ENCODE assay signal across 8 mouse cellular contexts in genomic region chr2:9888913-9889650, GRCm38 (mm10). TPM values are rescaled to one million over a fixed set of nuclear protein-coding genes. Genes with fewer than 3 reads are reported as not detected.
DNase-seq lines count a peak whose midpoint lies in the region; ATAC-seq and TF ChIP-seq lines count a peak whose summit lies in the region.

TSS of gene 9230102O04Rik (minus strand) at chr2:9889540.

- H3K4me1 ChIP-seq in forebrain, embryonic 13.5 days, result peaks cover 8% of the 10 kb centered on the region; the same call in 1 of the 2 replicates
- no peaks in the 10 kb centered on the region for H3K4me1 ChIP-seq in kidney, adult 2 months (ENCODE audit: control insufficient read depth, insufficient read depth, low read length)

- H3K9me3 ChIP-seq in forebrain, embryonic 13.5 days (replicated peaks), result no peaks in the 10 kb centered on the region

- H3K27ac ChIP-seq in forebrain, embryonic 13.5 days, result no peak within 1 kb of the TSS
- peak within 1 kb of the TSS; percentile 68 for H3K27ac ChIP-seq in kidney, adult 2 months (ENCODE audit: insufficient read depth, low read depth, low read length)

- no peak within 1 kb of the TSS for H3K9ac ChIP-seq in forebrain, embryonic 13.5 days

- no peak for DNase-seq in urinary bladder, adult 2 months (ENCODE audit: low spot score)
- no peak for DNase-seq in urinary bladder, postnatal 25 days (ENCODE audit: low spot score)
- DNase-seq in kidney, adult 2 months, result peak; percentile 52
- peak; percentile 27 to 54 for DNase-seq in thymus, postnatal 10 days (ENCODE audit: low spot score in 2 of 2)
- DNase-seq in layer of hippocampus, adult 9-10 months (ENCODE audit: low spot score), result no peak
- DNase-seq in ovary, postnatal 14 days (ENCODE audit: low spot score), result no peak

- TF ChIP-seq POLR2A in kidney, adult 2 months (IDR thresholded peaks at IDR 0.05; ENCODE audit: low read depth, low read length), result no peak

- under 1% methylated on average over 30 of the region's 30 CpGs for WGBS in forebrain, embryonic 13.5 days
- 4% methylated on average over 30 of the region's 30 CpGs for WGBS in kidney, adult 2 months

- H3K4me3 ChIP-seq in forebrain, embryonic 13.5 days, result peak within 1 kb of the TSS; percentile 1; the same call in 1 of the 2 replicates
- H3K4me3 ChIP-seq in kidney, adult 2 months (ENCODE audit: insufficient read depth, low read depth, low read length), result peak within 1 kb of the TSS; percentile 39

- ATAC-seq in forebrain, embryonic 13.5 days, result peak; percentile 34; the same call in 1 of the 2 replicates
- ATAC-seq in megakaryocyte progenitor cell, adult 5-6 weeks (replicated peaks; ENCODE audit: poor library complexity), result peak; percentile 79

- H3K4me2 ChIP-seq in forebrain, embryonic 13.5 days, result peak within 1 kb of the TSS; percentile 27; the same call in 1 of the 2 replicates

- peaks cover 97% of the 10 kb centered on the region for H3K27me3 ChIP-seq in forebrain, embryonic 13.5 days
- no peaks in the 10 kb centered on the region; the same call in 1 of the 2 replicates for H3K27me3 ChIP-seq in kidney, adult 2 months (replicated peaks; ENCODE audit: control insufficient read depth, insufficient read depth, low read length)

- no peaks in the 10 kb centered on the region for H3K36me3 ChIP-seq in forebrain, embryonic 13.5 days (ENCODE audit: poor library complexity, severe bottlenecking)
- H3K36me3 ChIP-seq in kidney, adult 2 months (ENCODE audit: control insufficient read depth, insufficient read depth, low read length), result no peaks in the 10 kb centered on the region

- TF ChIP-seq CTCF in kidney, adult 2 months (conservative IDR thresholded peaks at IDR 0.05; ENCODE audit: insufficient read depth, insufficient read length, low read depth, low read length), result peak; percentile 53

RNA-seq across cellular contexts. Expression of gene 9230102O04Rik, which starts in this region (rescaled TPM):
- polyA plus RNA-seq in urinary bladder, adult 2 months (2012; rRNA removed), result 15.6 and 15.8 TPM in 2 replicates
- not detected in 2 replicates for polyA plus RNA-seq in forebrain, embryonic 13.5 days (2015; fragmentation: Nextera tagmentation; extraction: Ambion mirVana)
- 1.6 and 2.8 TPM in 2 replicates for polyA plus RNA-seq in kidney, adult 2 months (2012; rRNA removed)
- total RNA-seq in megakaryocyte progenitor cell, adult 5-6 weeks (2015), result not detected in 2 replicates
- total RNA-seq in megakaryocyte progenitor cell, adult 5-6 weeks (2017), result not detected in 2 replicates

Comparison
In these comparisons a context has a peak if more than half of its experiments do, and no peak if none do; other contexts are left out.
1. Peak in ATAC-seq, H3K4me3 ChIP-seq and H3K4me2 ChIP-seq in forebrain, embryonic 13.5 days; RNA of the gene not detected or under 1 TPM.
2. Peak in ATAC-seq in megakaryocyte progenitor cell, adult 5-6 weeks; RNA of the gene not detected or under 1 TPM.
3. DNase-seq: peak in kidney, adult 2 months (single experiment) and thymus, postnatal 10 days (2 of 2); none in urinary bladder, adult 2 months (single experiment), urinary bladder, postnatal 25 days (single experiment), layer of hippocampus, adult 9-10 months (single experiment) and ovary, postnatal 14 days (single experiment).